Mouse (Mus musculus) stomach, embryonic 14.5 days (tissue): ENCODE results near the gene Sun1. TPM values are rescaled to one million over a fixed set of nuclear protein-coding genes. Genes with fewer than 3 reads are reported as not detected.

Experiments
- ATAC-seq: fragments of 200-750 bp; cut with Nextera tagmentation; 2 replicates; pipeline ENCODE4 v1.8.0; 2017; ENCODE audit warnings: low read depth, moderate TSS enrichment; ENCODE audit not compliant: insufficient number of reproducible peaks, insufficient read depth, low FRiP score
- H3K27ac ChIP-seq: fragments of 300-500 bp; sonication (generic); 2 replicates; pipeline ENCODE4 v1.5.1; 2014; ENCODE audit warnings: mild to moderate bottlenecking, low read length, moderate library complexity, mixed read lengths
- H3K27me3 ChIP-seq: fragments of 300-500 bp; sonication (generic); 2 replicates; pipeline ENCODE4 v1.6.1; 2014; ENCODE audit warnings: low read length, control low read depth, mixed read lengths; ENCODE audit not compliant: control insufficient read depth, insufficient read depth
- H3K36me3 ChIP-seq: fragments of 300-500 bp; sonication (generic); 2 replicates; pipeline ENCODE4 v1.6.1; 2014; ENCODE audit warnings: mild to moderate bottlenecking, control low read depth, low read length, moderate library complexity, mixed read lengths; ENCODE audit not compliant: control insufficient read depth, insufficient read depth
- H3K4me1 ChIP-seq: fragments of 300-500 bp; sonication (generic); 2 replicates; pipeline ENCODE4 v1.6.1; 2014; ENCODE audit warnings: low read length, control low read depth, mixed read lengths; ENCODE audit not compliant: control insufficient read depth, insufficient read depth
- H3K4me2 ChIP-seq: fragments of 300-500 bp; sonication (generic); replicated peaks from 2 replicates; pipeline ENCODE4 v1.6.1; 2014; ENCODE audit warnings: low read depth, low read length, control low read depth
- H3K4me3 ChIP-seq: fragments of 300-500 bp; sonication (generic); 2 replicates; pipeline ENCODE4 v1.5.1; 2014; ENCODE audit warnings: low read depth, low read length, control low read depth
- H3K9ac ChIP-seq: fragments of 300-500 bp; sonication (generic); replicated peaks from 2 replicates; pipeline ENCODE4 v1.6.1; 2014; ENCODE audit warnings: low read depth, mild to moderate bottlenecking, control low read depth, low read length, moderate library complexity, mixed read lengths
- H3K9me3 ChIP-seq: fragments of 300-500 bp; sonication (generic); 2 replicates; pipeline ENCODE4 v1.6.1; 2016; ENCODE audit warnings: low read depth, low read length, control low read depth; ENCODE audit not compliant: control insufficient read depth
- WGBS: fragments of 180-500 bp; shearing (Covaris S2); extraction: QIAGEN DNeasy Blood & Tissue Kit; methylation state at CpG from one replicate; pipeline ENCODE4 v1.1.7; 2014; 5-methylcytosine and 5-hydroxymethylcytosine counted together
- polyA plus RNA-seq: library from polyadenylated mRNA; unstranded; fragments of >200 nt; fragmentation: Nextera tagmentation; extraction: Ambion mirVana; gene quantifications from 2 replicates; pipeline ENCODE4 v1.2.1, GENCODE M21; 2014

The Sun1 gene
- polyA plus RNA-seq, 1 experiment from 2014 or later, result 66.6 TPM

DNA sequence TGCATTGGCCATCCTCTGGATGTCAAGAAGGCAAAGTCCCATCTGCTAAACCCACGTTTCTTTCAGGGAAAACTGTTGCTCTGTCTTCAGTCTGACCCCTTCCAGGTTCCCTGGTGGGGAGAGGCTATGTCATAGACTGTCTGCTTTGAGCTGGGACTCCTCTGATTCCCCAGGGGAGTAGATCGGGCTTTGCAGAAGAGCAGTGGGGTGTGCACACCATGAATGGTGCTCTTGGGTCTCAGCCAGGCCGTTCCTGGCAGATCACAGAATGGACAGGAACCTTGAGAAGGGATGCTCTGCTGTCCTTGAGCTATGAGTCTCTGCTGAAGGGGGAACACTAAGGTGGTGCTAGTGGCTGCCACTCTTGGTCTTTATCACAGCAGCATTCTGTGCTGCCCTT, 48.4 kb downstream of the Sun1 start:
- H3K9ac ChIP-seq, result no peak overlapping the region
- H3K4me2 ChIP-seq, result no peak overlapping the region
- H3K4me3 ChIP-seq, result no peak overlapping the region
- 83% methylated on average over 3 of the region's 3 CpGs for WGBS
- no peak overlapping the region for H3K27ac ChIP-seq
- no peaks in the 10 kb centered on the region for H3K9me3 ChIP-seq
- peaks cover 66% of the 10 kb centered on the region for H3K36me3 ChIP-seq
- no peaks in the 10 kb centered on the region for H3K27me3 ChIP-seq
- no peak for ATAC-seq
- H3K4me1 ChIP-seq, result peaks cover 10% of the 10 kb centered on the region

DNA sequence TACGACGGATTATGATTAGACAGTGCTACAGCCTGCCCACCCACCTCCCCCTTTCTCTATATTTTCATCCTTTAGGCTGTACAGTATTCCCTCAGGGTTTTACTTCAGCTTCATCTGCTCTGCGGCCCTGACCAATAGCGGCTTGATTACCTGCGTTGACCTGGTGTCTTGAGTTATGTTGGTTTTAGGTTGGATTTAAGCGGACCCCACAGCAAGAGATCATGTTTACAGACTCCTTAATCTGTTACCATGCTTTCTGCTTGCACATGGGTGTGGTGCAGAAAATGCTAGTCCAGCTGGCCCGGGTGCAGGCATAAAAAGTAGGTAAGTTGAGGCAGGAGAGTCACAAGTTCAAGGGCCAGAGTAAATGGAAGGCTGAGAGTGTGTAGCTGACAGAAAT, 50.8 kb downstream of the Sun1 start:
- Histone ChIP-seq H3K27me3 (no peaks in the 10 kb centered on the region), H3K4me2 (peak overlapping the region; percentile 78), H3K9me3 (no peaks in the 10 kb centered on the region), H3K36me3 (peaks cover 46% of the 10 kb centered on the region), H3K27ac (peak overlapping the region; percentile 72; the same call in 1 of the 2 replicates), H3K4me1 (peaks cover 18% of the 10 kb centered on the region), H3K9ac (peak overlapping the region; percentile 62; the same call in 1 of the 2 replicates), H3K4me3 (peak overlapping the region; percentile 76)
- no peak for ATAC-seq
- WGBS, result 75% methylated on average over 7 of the region's 7 CpGs

- H3K4me2 ChIP-seq, result peak overlapping the region; percentile 78
- H3K4me3 ChIP-seq, result peak overlapping the region; percentile 76
- peak overlapping the region; percentile 72 for H3K27ac ChIP-seq
- peaks cover 18% of the 10 kb centered on the region for H3K4me1 ChIP-seq
- no peaks in the 10 kb centered on the region for H3K27me3 ChIP-seq
- H3K9ac ChIP-seq, result peak overlapping the region; percentile 62
- WGBS, result 0% methylated on average over 8 of the region's 8 CpGs
- ATAC-seq, result peak; percentile 28
- no peaks in the 10 kb centered on the region for H3K9me3 ChIP-seq
- peaks cover 42% of the 10 kb centered on the region for H3K36me3 ChIP-seq
Observed at GRCm38 (mm10) chr5:139251736-139252080, 51.3 kb downstream of the Sun1 start.

DNA sequence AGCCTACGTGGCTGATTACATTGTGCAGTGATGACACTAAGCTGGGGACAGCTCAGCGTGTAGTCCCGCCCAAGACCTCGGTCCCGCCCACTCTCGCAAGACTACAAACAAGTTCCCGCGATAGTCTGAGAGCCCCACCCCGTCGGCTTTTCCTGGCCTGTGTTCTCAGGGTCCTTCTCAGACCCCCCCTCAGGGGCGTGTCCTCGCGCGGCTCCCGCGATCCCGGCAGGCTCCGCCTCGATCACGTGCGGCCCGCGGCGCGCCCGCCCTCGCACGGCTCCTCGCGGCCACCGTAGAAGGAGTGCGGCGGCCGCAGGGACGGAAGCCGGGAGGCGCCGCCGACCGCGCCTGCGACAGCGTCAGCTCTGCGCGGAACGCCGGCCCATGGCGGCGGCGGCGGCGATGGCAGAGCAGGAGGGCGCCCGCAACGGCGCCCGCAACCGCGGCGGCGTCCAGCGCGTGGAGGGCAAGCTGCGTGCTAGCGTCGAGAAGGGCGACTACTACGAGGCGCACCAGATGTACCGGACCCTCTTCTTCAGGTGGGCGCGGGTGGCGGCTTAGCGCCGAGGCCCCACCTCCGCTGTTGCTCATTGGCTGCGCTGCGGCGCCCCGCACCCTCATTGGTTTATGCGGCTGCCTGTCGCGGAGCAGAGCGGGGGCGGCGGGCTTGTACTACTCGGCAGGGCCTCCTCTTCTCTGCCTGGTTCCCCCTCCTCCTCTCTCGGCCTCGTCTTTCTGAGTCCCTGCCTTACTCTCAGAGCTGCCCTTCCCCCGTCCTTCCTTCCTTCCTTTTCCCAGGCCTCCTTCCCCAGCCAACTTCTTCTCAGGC, 51.9 kb downstream of the Sun1 start, which contains the start of gene Get4:
TSS of gene Get4 (plus strand) at position 244 of the 829 bp plus-strand sequence.
- Histone ChIP-seq H3K4me2 (peak within 1 kb of the TSS; percentile 78), H3K36me3 (peaks cover 36% of the 10 kb centered on the region), H3K4me3 (peak within 1 kb of the TSS; percentile 76), H3K9ac (peak within 1 kb of the TSS; percentile 71), H3K9me3 (no peaks in the 10 kb centered on the region), H3K27ac (peak within 1 kb of the TSS; percentile 89), H3K27me3 (no peaks in the 10 kb centered on the region), H3K4me1 (peaks cover 18% of the 10 kb centered on the region)
- peak; percentile 94 for ATAC-seq
- under 1% methylated on average over 85 of the region's 90 CpGs for WGBS

DNA sequence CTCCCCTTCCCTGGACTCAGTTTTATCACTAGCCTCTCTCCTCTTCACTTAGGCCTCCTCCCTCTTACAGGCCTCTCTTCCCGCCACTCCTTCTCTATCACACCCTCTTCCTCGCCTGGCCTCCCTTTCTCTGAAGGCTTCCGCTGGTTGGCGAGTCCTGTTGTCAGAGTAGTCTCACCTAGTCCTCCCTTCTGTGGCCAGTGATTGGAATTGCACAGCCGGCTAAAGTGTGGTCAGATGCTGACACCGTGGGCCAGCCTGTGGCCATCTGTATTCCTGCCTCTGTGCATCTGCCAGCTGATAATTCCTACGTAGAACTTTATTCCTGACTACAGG, 52.4 kb downstream of the Sun1 start:
- Histone ChIP-seq H3K4me1 (peaks cover 18% of the 10 kb centered on the region), H3K27ac (peak overlapping the region; percentile 89), H3K36me3 (peaks cover 30% of the 10 kb centered on the region), H3K9me3 (no peaks in the 10 kb centered on the region), H3K9ac (peak overlapping the region; percentile 71), H3K27me3 (no peaks in the 10 kb centered on the region), H3K4me2 (peak overlapping the region; percentile 65), H3K4me3 (peak overlapping the region; percentile 76)
- ATAC-seq, result peak; percentile 12
- under 1% methylated on average over 7 of the region's 7 CpGs for WGBS

DNA sequence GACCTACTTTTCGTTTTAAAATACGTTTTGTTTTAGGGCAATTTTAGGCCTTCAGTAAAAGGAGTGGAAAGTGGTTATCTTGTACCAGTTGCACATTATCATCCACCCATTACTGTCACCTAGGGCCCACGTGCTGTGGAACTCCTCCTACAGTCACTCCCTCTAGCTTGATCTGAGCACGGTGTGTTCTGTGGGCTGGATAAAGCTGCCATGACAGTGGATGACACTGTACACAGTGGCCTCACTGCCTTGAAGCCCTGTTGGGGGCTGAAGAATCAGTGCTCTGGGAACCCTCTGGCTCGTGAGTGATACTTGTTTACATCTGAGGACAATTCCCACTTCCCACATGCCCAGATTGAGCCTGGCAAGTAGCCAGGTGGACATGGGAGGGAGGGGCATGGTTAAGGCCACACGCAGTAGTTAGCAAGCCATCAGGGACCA, 52.9 kb downstream of the Sun1 start:
- H3K27ac ChIP-seq, result peak overlapping the region; percentile 89
- H3K9me3 ChIP-seq, result no peaks in the 10 kb centered on the region
- peak overlapping the region; percentile 71 for H3K9ac ChIP-seq
- H3K27me3 ChIP-seq, result no peaks in the 10 kb centered on the region
- peaks cover 18% of the 10 kb centered on the region for H3K4me1 ChIP-seq
- H3K4me2 ChIP-seq, result peak overlapping the region; percentile 65
- WGBS, result 2% methylated on average over 6 of the region's 6 CpGs
- ATAC-seq, result no peak
- peaks cover 26% of the 10 kb centered on the region for H3K36me3 ChIP-seq
- H3K4me3 ChIP-seq, result peak overlapping the region; percentile 76

DNA sequence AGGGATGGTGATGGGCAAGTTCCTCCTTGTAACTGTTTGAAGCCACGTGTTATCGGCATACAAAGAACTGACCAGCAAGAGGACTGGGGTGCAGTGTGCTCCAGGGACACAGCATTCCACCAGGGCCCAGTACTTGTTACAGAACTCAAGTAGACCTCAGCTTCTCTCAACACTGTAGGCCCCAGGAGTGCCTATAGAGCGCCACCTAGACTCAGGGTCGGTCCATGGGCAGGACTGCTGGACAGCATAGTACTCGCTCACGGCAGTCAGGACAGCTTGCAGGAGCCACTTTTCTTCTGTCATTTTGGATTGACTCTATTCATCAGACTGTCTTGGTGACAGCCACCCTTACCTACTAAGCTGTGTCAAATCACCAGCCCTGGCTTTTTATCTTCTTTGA, 54.5 kb downstream of the Sun1 start:
- H3K27me3 ChIP-seq, result no peaks in the 10 kb centered on the region
- no peak overlapping the region for H3K4me3 ChIP-seq
- 85% methylated on average over 6 of the region's 6 CpGs for WGBS
- H3K27ac ChIP-seq, result no peak overlapping the region
- no peak overlapping the region for H3K9ac ChIP-seq
- no peak for ATAC-seq
- H3K4me2 ChIP-seq, result no peak overlapping the region
- H3K4me1 ChIP-seq, result peaks cover 24% of the 10 kb centered on the region
- no peaks in the 10 kb centered on the region for H3K9me3 ChIP-seq
- H3K36me3 ChIP-seq, result peaks cover 13% of the 10 kb centered on the region

GRCm38 (mm10) chr5:139255777-139256176, 55.3 kb downstream of the Sun1 start:
- H3K36me3 ChIP-seq, result peaks cover 8% of the 10 kb centered on the region
- H3K27me3 ChIP-seq, result no peaks in the 10 kb centered on the region
- 87% methylated on average over 6 of the region's 6 CpGs for WGBS
- H3K9ac ChIP-seq, result no peak overlapping the region
- peaks cover 27% of the 10 kb centered on the region for H3K4me1 ChIP-seq
- no peaks in the 10 kb centered on the region for H3K9me3 ChIP-seq
- no peak overlapping the region for H3K4me3 ChIP-seq
- ATAC-seq, result no peak
- H3K27ac ChIP-seq, result no peak overlapping the region
- H3K4me2 ChIP-seq, result no peak overlapping the region
